Mouse (Mus musculus) urinary bladder, postnatal 4 days (tissue): Measurements from ENCODE around the gene Aip.
A peak's percentile ranks its signal among the peaks of the same experiment; 100 is the strongest.

Experiments
- DNase-seq, 2 experiments: peaks; one replicate each; pipeline ENCODE4 v3.0.0; 2021 to 2022; ENCODE audit warnings: low spot score in 2 of 2

Aip gene

GRCm38 (mm10) chr19:4152445-4153231 lies 27.0 kb upstream of the Aip start:
- no peak for DNase-seq

GRCm38 (mm10) chr19:4151898-4152297 lies 26.2 kb upstream of the Aip start:
- DNase-seq = no peak

DNA sequence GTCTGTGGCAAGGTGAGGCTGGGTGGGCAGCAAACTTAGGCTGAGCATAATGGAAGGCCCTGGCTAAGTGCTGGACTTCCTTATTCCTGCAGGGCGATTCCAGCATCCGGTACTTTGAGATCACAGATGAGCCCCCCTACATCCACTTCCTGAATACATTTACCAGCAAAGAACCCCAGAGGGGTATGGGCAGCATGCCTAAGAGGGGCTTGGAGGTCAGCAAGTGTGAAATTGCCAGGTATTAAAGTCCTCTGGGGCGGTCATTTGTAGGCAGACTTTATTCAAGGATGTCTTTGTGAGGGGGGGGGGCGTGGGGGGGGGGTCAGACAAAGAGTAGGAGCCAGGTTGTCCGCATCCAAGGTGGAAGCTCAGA lies 25.8 kb upstream of the Aip start:
- no peak for DNase-seq

GRCm38 (mm10) chr19:4150567-4151487 lies 25.2 kb upstream of the Aip start:
- no peak for DNase-seq

DNA sequence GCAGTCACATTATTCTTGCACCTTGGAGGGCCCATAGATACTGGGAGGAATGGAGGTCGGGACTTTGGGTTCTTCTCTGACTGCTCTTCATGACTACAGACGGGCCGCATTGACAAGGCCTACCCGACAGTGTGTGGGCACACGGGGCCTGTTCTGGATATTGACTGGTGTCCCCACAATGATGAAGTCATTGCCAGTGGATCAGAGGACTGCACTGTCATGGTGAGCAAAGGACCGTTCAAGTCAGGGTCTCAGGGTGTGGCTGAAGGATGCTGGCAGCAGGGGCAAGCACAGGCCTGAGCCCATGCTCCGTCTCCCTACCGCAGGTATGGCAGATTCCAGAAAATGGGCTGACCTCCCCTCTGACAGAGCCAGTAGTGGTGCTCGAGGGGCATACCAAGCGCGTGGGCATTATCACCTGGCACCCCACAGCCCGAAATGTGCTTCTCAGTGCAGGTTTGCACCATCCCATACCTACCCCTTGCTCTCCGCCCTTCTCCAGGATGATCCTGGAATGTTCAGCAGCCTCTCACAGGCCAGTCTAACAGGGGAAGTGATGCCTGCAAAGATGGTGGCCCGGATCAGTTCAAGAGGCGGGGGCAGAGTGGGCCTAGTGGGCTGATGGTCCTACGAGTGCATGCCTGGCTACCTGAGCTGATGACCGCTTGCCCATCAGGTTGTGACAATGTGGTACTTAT lies 24.3 kb upstream of the Aip start:
- no peak for DNase-seq

GRCm38 (mm10) chr19:4149283-4149682 lies 23.6 kb upstream of the Aip start:
- DNase-seq = no peak

DNA sequence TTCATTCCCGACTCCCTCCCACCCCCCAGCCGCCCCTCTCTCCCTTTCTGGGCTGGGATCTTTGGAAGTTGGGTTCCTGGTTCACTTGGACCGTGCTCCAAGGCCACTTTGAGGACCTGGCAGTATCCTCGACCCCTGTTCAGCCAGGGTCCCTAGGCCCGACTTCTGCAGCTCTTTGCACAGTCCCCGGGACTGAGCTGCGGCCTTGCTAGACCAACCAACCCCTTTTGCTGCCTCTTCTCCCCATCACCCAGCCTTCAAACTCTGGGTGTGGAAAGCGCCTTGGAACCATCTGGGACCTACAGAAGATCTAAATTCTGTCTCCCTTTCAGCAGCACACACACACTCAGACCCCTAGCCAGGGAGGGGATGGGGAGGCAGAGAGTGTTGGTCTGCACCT lies 23.2 kb upstream of the Aip start:
- no peak for DNase-seq

DNA sequence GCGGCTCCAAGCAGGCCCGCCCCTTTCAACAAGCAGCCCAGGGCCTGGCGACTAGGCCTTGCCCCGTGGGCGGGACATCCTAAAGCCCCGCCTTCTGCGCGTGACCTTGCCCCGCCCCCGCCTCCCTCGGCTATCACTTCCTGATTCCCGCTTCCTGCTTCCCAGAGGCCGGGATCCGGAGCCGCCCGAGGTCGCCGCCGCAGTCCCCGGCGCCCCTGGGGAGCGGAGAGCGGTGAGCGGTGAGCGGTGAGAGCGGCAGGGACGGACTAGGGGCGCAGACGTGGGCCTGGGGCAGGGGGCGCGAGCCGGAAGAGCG lies 22.8 kb upstream of the Aip start, which contains the start of gene Coro1b:
Gene Coro1b, plus strand, starts transcription at position 129 of the 316 bp plus-strand sequence.
- peak; percentile 96 to 98 for DNase-seq

- no peak for DNase-seq
These were observed 22.3 kb upstream of the Aip start for GRCm38 (mm10) chr19:4147782-4148490.

DNA sequence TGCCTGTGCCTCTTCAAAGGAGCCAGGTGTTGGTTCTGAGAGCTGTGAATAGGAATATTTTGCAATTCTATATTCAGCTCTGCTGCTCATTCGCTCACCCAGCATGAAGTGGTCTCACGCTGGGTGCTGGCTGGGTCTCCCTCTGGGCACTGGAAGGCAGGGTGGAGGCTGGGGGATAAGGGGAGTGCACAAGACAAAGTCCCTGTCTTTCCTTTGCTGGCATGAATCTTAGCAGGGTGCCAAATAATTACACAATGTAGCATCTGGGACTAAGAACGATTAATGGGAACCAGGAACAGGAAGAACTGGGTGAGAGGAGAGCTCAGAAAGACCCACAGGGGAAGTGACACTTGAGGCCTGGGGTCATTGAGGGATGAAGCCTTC lies 21.4 kb upstream of the Aip start:
- no peak for DNase-seq

- DNase-seq = no peak
These were observed 20.8 kb upstream of the Aip start for GRCm38 (mm10) chr19:4146366-4147021.

- no peak for DNase-seq
These were observed 20.3 kb upstream of the Aip start for GRCm38 (mm10) chr19:4145936-4146335.

DNA sequence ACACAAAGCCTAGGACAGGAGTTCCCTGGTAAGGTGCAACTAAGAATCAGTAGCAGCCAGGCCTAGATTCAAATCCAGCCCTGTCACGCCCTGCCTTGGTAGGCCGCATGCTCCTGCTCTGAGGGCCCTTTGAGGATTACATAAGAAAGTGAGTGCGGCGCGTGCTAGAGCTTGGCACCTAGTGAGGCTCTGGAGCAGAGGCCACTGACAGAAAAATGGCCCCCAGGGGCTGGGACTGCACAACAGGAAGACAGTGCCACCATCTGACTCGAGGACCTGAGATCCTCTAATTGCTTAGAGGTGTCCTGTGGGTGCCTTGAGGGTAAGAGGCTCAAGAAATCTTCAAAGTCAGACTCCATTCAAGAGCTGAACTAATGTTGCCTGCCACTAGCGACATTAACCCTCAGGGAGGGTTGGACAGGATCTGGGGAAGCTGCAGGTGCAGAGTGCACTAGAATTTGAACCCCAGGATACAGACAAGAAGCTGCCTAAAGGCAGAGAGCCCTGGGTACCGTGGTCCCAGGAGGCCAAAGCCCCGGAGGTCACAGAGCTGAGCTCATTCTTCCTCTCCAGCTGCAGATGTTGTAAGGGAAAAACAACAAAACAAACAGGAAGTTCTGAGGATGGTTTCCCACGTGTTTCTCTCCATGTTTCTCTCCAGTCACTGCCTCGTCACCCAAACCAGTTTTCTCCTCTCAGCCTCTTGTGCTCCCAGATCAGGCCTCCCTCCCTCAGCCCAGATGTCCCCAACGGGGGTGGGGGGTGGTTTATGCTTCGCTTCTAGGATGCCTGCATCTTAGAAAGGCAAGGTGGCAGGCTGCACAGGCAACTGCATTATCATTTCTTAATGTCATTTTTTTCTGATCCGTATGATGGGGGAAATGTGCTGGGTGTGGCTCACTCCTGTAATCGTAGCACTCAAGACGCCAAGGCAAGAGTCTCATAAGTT lies 19.2 kb upstream of the Aip start:
- no peak for DNase-seq

DNA sequence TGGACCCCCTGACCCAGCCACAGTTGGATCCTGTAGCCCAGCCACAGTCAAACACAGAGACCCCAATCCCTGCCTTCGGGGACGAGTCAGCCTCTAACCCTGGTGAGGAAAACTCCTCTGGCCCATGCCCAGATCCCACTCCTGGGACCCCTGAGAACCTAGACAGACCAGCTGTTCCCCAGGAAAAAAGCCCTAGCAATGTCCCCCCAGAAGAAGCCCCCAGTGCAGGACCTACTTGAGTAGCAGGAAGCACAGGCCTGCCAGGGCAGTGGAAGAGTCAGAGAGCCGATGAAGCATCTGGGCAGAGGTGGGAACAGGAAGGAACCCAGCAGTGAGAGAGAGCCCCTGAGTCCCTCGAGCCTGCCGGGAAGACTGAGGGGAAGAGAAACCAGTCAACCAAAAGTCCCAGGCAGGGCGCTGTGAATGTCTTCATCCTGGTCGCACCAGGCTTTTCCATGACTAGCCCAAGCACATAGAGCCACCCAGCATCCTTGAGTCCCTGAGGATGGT lies 18.2 kb upstream of the Aip start, which contains the start of gene Cabp4:
Gene Cabp4, minus strand, starts transcription at position 275 of the 510 bp plus-strand sequence.
- DNase-seq = no peak

DNA sequence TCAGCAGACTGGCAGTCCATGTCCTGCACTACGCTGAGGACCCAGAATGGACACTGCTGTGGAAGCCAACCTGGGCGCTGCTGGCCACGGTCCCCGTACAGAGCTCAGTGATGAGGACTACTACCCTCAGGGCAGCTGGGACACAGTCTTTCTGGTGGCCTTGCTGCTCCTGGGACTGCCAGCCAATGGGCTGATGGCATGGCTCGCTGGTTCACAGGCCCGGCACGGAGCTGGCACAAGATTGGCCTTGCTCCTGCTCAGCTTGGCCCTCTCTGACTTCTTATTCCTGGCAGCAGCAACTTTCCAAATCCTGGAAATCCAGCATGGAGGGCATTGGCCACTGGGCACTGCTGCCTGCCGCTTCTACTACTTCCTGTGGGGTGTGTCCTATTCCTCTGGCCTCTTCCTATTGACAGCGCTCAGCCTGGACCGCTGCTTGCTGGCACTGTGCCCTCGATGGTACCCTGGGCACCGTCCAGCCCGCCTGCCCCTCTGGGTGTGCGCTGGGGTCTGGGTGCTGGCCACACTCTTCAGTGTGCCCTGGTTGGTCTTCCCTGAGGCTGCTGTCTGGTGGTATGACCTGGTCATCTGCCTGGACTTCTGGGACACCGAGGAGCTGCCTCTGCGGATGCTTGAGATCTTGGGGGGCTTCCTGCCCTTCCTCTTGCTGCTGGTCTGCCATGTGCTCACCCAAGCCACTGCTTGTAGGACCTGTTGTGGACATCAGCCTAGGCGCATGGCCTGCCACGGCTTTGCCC lies 16.9 kb upstream of the Aip start:
- DNase-seq = no peak

GRCm38 (mm10) chr19:4140147-4140546 lies 14.5 kb upstream of the Aip start:
- no peak for DNase-seq

DNA sequence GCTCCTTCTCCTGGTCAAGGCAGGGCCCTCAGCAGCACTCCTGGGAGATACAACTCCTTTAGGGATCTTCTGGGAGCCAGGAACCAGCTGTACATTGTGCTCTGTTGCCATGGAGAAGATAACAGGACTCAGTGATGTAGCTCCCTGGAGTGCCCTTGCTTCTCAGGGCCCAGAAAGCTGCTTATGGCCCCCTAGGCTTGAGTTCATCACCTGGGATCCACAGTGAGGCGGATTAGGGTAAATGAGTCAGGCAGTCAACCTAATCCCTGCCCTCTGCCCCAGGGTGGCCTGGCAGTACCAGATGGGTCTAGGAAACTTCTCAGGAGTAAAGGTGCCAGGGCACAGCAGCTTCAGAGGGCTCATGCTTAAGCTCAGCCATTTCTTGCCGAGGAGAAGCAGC lies 13.8 kb upstream of the Aip start, which contains the start of gene Gpr152:
Gene Gpr152, plus strand, starts transcription at position 342 of the 400 bp plus-strand sequence.
- no peak for DNase-seq

- DNase-seq = no peak
These were observed 12.3 kb upstream of the Aip start for GRCm38 (mm10) chr19:4137913-4138312.

DNA sequence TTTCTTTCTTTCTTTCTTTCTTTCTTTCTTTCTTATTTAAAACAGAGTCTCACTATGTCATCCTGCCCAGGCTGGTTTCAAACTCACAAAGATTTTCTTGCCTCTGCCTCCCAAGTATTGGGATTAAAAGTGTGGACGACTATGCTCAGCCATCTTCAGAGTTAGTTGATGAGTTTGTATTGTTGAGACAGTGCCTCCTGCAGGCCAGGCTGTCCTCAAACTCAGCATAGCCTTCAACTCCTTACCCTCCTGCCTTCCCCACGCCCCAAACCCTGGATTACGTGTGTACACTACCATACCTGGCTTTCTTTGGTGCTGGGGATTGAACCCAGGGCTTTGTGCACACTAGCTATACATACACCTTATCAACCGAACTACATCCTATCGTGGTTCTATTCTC lies 10.8 kb upstream of the Aip start:
- no peak for DNase-seq
